Mouse (Mus musculus) lung, postnatal 0 days (tissue): ENCODE measurements around the gene Trmt1l. TPM values are rescaled to one million over a fixed set of nuclear protein-coding genes. Genes with fewer than 3 reads are reported as not detected.
"Not testable (repeated sequence)": the region's sequence is repeated elsewhere in the genome, so short reads cannot be mapped to it uniquely, and the experiment has no call there.

Experiments
- ATAC-seq: fragments of 200-750 bp; cut with Nextera tagmentation; 2 replicates; pipeline ENCODE4 v1.8.0; 2017; ENCODE audit warnings: moderate library complexity
- DNase-seq: peaks from one replicate; pipeline ENCODE4 v3.0.0-alpha.2; 2016; ENCODE audit warnings: low spot score
- H3K27ac ChIP-seq: fragments of 300-500 bp; sonication (generic); 2 replicates; pipeline ENCODE4 v1.5.1; 2014; ENCODE audit warnings: antibody characterized with exemption, mild to moderate bottlenecking, low read length, mixed read lengths
- H3K27me3 ChIP-seq: fragments of 300-500 bp; sonication (generic); replicated peaks from 2 replicates; pipeline ENCODE4 v1.6.1; 2014; ENCODE audit warnings: low read length, mixed read lengths; ENCODE audit not compliant: insufficient read depth
- H3K36me3 ChIP-seq: fragments of 300-500 bp; sonication (generic); 2 replicates; pipeline ENCODE4 v1.6.1; 2014; ENCODE audit warnings: low read length, mixed read lengths; ENCODE audit not compliant: insufficient read depth
- H3K4me1 ChIP-seq: fragments of 300-500 bp; sonication (generic); 2 replicates; pipeline ENCODE4 v1.6.1; 2014; ENCODE audit warnings: antibody characterized with exemption, low read depth, low read length, mixed read lengths; ENCODE audit not compliant: insufficient read depth
- H3K4me2 ChIP-seq: fragments of 300-500 bp; sonication (generic); replicated peaks from 2 replicates; pipeline ENCODE4 v1.6.1; 2014; ENCODE audit warnings: low read depth, mild to moderate bottlenecking, low read length, moderate library complexity, mixed read lengths
- H3K4me3 ChIP-seq: fragments of 300-500 bp; sonication (generic); 2 replicates; pipeline ENCODE4 v1.5.1; 2014; ENCODE audit warnings: low read depth, low read length
- H3K9ac ChIP-seq: fragments of 300-500 bp; sonication (generic); replicated peaks from 2 replicates; pipeline ENCODE4 v1.6.1; 2014; ENCODE audit warnings: low read depth, mild to moderate bottlenecking
- H3K9me3 ChIP-seq: fragments of 300-500 bp; sonication (generic); 2 replicates; pipeline ENCODE4 v1.6.1; 2016; ENCODE audit warnings: low read length, mixed read lengths
- CTCF ChIP-seq: IDR thresholded peaks from 2 replicates; pipeline ENCODE4 v1.5.1; 2016; ENCODE audit warnings: antibody characterized with exemption, mild to moderate bottlenecking
- EP300 ChIP-seq: IDR thresholded peaks from 2 replicates; pipeline ENCODE4 v1.6.1; 2016; ENCODE audit warnings: antibody characterized with exemption, mild to moderate bottlenecking, control low read depth
- WGBS: fragments of 180-500 bp; shearing (Covaris S2); extraction: QIAGEN DNeasy Blood & Tissue Kit; methylation state at CpG from one replicate; pipeline ENCODE4 v1.1.7; 2014; 5-methylcytosine and 5-hydroxymethylcytosine counted together
- polyA plus RNA-seq: library from polyadenylated mRNA; unstranded; fragments of >200 nt; fragmentation: Nextera tagmentation; extraction: Ambion mirVana; gene quantifications from 2 replicates; pipeline ENCODE4 v1.2.1, GENCODE M21; 2015

Gene Trmt1l
- polyA plus RNA-seq, 1 experiment from 2014 or later = 19.8 TPM

DNA sequence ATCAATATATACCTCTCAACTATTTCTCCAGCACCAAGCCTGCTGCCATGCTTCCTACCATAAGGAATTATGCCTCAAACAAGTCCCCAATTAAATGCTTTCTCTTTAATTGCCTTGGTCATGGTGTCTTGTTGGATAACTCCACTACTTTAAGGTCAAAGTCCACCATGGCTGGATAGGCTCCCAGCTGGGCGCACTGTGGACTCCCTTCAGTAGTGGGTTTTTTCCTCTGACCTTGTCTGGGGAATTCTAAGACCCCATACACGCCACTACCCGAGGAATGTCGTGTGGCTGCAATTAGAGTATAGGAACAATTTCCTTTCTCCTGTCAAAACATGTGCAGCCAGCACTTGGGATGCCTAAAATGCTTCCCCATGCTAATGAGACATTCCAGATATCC is 36.6 kb downstream of the Trmt1l start:
- no peak overlapping the region for H3K27ac ChIP-seq

DNA sequence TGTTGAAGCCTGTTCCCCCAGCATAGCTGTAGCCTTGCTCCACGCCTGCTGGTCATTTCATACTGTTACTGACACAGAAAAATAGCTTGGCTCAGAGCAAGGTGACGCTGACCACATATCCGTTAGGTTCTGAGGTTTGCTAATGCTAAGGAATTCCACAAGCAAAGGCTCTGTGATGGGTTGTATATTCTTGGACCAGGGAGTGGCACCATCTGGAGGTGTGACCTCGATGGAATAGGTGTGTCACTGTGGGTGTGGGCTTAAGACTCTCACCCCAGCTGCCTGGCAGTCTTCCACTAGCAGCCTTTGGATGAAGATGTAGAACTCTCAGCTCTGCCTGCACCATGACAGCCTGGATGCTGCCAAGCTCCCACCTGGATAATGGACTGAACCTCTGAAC is 38.2 kb downstream of the Trmt1l start:
- H3K4me1 ChIP-seq = no peaks in the 10 kb centered on the region
- peak; percentile 26; the same call in 1 of the 2 replicates for ATAC-seq
- no peak overlapping the region for H3K4me3 ChIP-seq
- H3K27ac ChIP-seq = no peak overlapping the region
- H3K36me3 ChIP-seq = peaks cover 3% of the 10 kb centered on the region; the same call in 1 of the 2 replicates
- no peak for TF ChIP-seq CTCF
- TF ChIP-seq EP300 = no peak
- no peak for DNase-seq
- H3K4me2 ChIP-seq = no peak overlapping the region
- WGBS = 73% methylated on average over 4 of the region's 4 CpGs
- no peak overlapping the region for H3K9ac ChIP-seq
- H3K27me3 ChIP-seq = no peaks in the 10 kb centered on the region
- no peaks in the 10 kb centered on the region for H3K9me3 ChIP-seq

More for the DNA sequence above, 36.6 kb downstream of the Trmt1l start:
- no peak overlapping the region for H3K4me3 ChIP-seq
- no peak overlapping the region for H3K9ac ChIP-seq
- 0 out of 2 replicates have a peak, but pooled peaks cover 3% of the 10 kb centered on the region for H3K36me3 ChIP-seq
- ATAC-seq (no peak), DNase-seq (no peak)
- no peaks in the 10 kb centered on the region for H3K27me3 ChIP-seq
- H3K4me1 ChIP-seq = no peaks in the 10 kb centered on the region
- no peak overlapping the region for H3K4me2 ChIP-seq
- no peaks in the 10 kb centered on the region for H3K9me3 ChIP-seq
- TF ChIP-seq EP300 = no peak
- TF ChIP-seq CTCF = no peak
- 50% methylated on average over 4 of the region's 4 CpGs for WGBS

DNA sequence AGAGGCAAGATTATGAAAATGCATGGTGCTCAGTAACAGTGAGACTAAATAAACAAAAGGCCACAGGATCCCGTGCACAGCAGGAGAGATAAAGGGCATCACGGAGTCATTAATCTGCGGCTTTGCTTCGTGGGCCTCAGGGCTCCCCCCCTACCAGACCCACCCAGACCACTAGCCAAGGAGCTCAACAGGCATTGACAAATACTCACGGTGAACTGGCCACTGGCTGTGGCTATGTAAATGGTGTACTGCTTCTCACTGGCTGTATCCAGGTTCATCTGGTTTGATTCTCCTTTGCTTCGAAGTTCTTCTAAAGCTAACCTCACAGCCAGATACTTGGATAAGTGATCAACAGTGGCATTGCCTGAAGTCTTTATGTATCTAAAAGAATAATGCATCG is 43.1 kb downstream of the Trmt1l start:
- Histone ChIP-seq H3K27me3 (no peaks in the 10 kb centered on the region), H3K27ac (no peak overlapping the region), H3K36me3 (peaks cover 31% of the 10 kb centered on the region; the same call in 1 of the 2 replicates), H3K4me1 (no peaks in the 10 kb centered on the region), H3K4me3 (no peak overlapping the region), H3K4me2 (no peak overlapping the region), H3K9me3 (no peaks in the 10 kb centered on the region), H3K9ac (no peak overlapping the region)
- TF ChIP-seq CTCF (no peak), EP300 (no peak)
- DNase-seq (no peak), ATAC-seq (no peak)
- 75% methylated on average over 7 of the region's 7 CpGs for WGBS

DNA sequence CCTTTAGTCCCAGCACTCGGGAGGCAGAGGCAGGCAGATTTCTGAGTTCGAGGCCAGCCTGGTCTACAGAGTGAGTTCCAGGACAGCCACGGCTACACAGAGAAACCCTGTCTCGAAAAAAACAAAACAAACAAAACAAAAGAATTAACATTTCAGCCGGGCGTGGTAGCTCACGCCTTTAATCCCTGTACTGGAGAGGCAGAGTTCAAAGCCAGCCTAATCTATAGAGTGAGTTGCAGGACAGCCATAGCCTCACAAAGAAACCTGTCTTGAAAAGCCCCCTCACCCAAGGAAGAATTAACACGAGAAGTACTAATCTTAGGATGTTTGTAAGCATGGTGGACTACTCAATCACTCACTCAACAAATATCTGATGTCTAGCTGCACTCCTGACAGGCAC is 44.0 kb downstream of the Trmt1l start:
- not testable (repeated sequence) for H3K4me1 ChIP-seq, DNase-seq, H3K4me3 ChIP-seq, H3K4me2 ChIP-seq, H3K9ac ChIP-seq, H3K27me3 ChIP-seq, H3K27ac ChIP-seq, ATAC-seq, H3K9me3 ChIP-seq
- 92% methylated on average over 8 of the region's 8 CpGs for WGBS
- peaks cover 36% of the 10 kb centered on the region; the same call in 1 of the 2 replicates for H3K36me3 ChIP-seq

DNA sequence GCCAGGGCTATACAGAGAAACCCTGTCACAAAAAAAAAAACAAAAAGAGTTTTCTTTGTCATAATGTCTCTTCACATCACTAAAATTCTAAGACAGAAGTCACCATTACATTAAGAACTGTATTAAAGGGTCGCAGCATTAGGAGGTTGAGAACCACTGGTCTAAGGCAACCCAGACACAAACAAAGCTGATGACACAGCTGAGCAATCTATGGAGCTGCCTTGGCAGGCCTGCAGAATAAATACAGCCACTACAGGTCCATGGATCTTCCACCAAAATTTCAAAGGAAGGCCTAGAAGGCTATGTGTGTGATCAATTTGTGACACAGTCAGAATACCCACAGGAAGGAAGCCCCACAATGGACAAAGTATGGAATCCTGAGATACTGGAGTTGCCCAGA is 54.2 kb downstream of the Trmt1l start:
- TF ChIP-seq EP300 (no peak), CTCF (no peak)
- ATAC-seq = no peak
- no peak for DNase-seq
- H3K4me3 ChIP-seq = no peak overlapping the region
- H3K9me3 ChIP-seq = no peaks in the 10 kb centered on the region
- H3K4me1 ChIP-seq = no peaks in the 10 kb centered on the region
- 97% methylated on average over 1 of the region's 1 CpGs for WGBS
- H3K9ac ChIP-seq = no peak overlapping the region
- H3K27me3 ChIP-seq = no peaks in the 10 kb centered on the region
- no peak overlapping the region for H3K4me2 ChIP-seq
- no peaks in the 10 kb centered on the region for H3K36me3 ChIP-seq
- H3K27ac ChIP-seq = no peak overlapping the region

DNA sequence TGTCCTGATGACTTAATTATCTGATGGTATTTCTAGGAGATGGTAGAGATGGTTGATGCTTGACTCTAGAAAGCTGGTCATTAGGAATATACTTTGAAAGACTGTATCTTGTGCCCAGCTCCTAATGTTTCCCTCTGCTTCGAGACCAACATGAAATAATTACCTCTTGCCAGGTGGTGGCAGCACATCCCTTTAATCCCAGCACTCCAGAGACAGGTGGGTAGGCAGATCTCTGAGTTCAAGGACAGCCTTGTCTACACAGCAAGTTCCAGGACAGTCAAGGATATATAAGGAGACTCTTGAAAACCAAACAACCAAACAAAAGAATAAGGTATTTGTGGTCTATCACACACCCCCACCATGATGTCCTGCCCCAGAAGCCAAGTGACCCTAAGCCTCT is 55.2 kb downstream of the Trmt1l start:
- no peaks in the 10 kb centered on the region for H3K4me1 ChIP-seq
- 0 out of 2 replicates have a peak, but pooled peaks have one; percentile 14 for ATAC-seq

DNA sequence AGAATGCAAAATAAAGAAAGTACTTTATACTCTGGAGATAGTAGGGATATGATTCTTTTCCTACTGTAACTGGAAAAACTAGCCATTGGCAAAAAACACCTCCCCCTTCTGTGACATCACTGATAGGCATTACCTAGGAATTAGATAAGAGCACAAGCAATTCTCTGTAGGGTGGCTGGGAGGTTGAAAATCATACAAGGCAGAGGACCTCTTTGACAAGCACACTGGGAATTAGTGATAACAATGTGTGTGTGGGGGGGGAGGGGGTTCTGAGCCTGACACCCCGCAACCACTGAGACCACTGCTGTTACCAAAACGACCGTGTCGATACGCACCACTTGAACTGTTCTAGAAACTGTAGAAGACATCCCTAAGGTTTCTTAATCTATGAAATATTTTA is 56.4 kb downstream of the Trmt1l start:
- DNase-seq (no peak), ATAC-seq (no peak)
- WGBS = 81% methylated on average over 5 of the region's 5 CpGs
- H3K27ac ChIP-seq = no peak overlapping the region
- no peak overlapping the region for H3K4me3 ChIP-seq
- H3K9me3 ChIP-seq = no peaks in the 10 kb centered on the region
- H3K36me3 ChIP-seq = no peaks in the 10 kb centered on the region
- no peak overlapping the region for H3K9ac ChIP-seq
- no peak overlapping the region for H3K4me2 ChIP-seq
- TF ChIP-seq CTCF (no peak), EP300 (no peak)
- no peaks in the 10 kb centered on the region for H3K27me3 ChIP-seq
- 0 out of 2 replicates have a peak, but pooled peaks cover 1% of the 10 kb centered on the region for H3K4me1 ChIP-seq

More for the DNA sequence above, 55.2 kb downstream of the Trmt1l start:
- Histone ChIP-seq H3K36me3 (no peaks in the 10 kb centered on the region), H3K4me3 (no peak overlapping the region), H3K9me3 (no peaks in the 10 kb centered on the region), H3K4me2 (no peak overlapping the region), H3K9ac (no peak overlapping the region), H3K27me3 (no peaks in the 10 kb centered on the region), H3K27ac (no peak overlapping the region)
- WGBS = 59% methylated on average over 1 of the region's 1 CpGs
- DNase-seq = no peak
- TF ChIP-seq CTCF (peak; percentile 66), EP300 (no peak)
